Mouse (Mus musculus): ENCODE measurements around the gene Olfr374.
"Not testable (repeated sequence)": the region's sequence is repeated elsewhere in the genome, so short reads cannot be mapped to it uniquely, and the experiment has no call there.

The Olfr374 gene

DNA sequence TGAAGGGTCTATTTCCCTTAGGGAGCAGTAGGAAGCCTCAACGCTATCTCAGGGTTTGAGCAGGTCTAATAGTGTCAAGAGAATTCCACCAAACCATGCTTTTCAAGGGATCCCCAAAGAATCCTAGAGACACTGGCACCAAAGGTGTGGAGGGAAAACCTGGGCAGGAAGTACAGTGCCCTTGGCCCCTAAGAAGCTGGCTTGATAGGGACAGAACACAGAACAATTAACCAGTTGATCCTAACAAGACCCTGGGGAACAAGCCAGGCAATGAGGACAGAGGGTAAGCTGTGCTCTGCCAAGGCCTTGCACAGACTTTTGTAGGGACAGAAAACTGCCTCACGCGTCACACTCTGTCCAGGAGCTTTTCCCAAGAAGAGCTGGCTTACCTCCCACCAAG lies at the start of gene Olfr374:
TSS of gene Olfr374 (plus strand) at position 301 of the 400 bp plus-strand sequence.
- DNase-seq = no peak

DNA sequence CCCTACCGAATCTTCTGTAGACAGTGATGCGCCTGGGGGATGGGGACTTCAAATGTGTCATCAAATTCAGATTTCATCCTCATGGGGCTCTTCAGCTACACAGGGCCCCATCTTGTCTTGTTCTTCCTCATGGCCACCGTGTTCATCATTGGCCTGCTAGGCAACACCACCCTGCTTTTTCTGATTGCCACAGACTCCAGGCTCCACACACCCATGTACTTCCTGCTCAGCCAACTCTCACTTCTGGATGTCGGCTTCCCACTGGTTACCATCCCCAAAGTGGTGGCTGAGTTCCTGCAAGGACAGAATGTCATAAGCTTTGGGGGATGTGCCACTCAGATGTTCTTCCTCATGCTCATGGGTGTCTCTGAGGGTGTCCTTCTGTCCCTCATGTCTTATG lies 49.2 kb upstream of the Olfr374 start:
- DNase-seq = not testable (repeated sequence)

DNA sequence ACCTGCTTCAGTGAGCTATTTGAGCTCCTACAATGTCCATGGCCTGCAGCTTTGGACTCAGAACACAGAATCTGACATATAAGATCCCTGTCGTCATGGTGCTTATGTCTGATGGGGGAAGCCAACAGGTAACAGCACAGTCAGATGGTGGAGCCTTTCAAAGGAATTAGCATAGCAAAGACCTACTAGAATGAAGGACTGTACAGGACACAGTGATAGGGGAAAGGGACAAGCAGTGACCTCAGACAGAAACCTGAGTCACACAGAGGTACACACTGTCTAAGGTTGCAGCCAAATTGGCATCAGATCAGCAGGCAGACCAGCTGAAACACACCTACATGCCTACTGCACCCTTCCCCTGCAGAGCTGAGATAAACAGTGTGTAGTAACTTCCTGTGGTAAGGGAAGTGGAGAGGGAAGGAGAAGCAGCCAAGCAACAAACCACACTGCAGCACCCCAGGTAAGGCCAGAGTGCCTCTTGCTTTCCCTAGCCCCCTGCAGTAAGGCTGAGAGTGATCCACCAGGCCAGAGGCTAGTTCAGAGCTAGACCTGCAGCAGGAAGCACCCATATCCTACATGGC lies 39.9 kb upstream of the Olfr374 start:
- not testable (repeated sequence) for DNase-seq

GRCm38 (mm10) chr8:72082877-72083276 lies 24.0 kb upstream of the Olfr374 start, which contains the start of gene Olfr373:
TSS of gene Olfr373 (plus strand) at chr8:72083177.
- not testable (repeated sequence) for DNase-seq

GRCm38 (mm10) chr8:72084744-72085143 lies 22.1 kb upstream of the Olfr374 start:
- no peak for DNase-seq

GRCm38 (mm10) chr8:72087611-72088010 lies 19.2 kb upstream of the Olfr374 start:
- DNase-seq = not testable (repeated sequence)

GRCm38 (mm10) chr8:72096721-72097120 lies 10.1 kb upstream of the Olfr374 start:
- DNase-seq = not testable (repeated sequence)

DNA sequence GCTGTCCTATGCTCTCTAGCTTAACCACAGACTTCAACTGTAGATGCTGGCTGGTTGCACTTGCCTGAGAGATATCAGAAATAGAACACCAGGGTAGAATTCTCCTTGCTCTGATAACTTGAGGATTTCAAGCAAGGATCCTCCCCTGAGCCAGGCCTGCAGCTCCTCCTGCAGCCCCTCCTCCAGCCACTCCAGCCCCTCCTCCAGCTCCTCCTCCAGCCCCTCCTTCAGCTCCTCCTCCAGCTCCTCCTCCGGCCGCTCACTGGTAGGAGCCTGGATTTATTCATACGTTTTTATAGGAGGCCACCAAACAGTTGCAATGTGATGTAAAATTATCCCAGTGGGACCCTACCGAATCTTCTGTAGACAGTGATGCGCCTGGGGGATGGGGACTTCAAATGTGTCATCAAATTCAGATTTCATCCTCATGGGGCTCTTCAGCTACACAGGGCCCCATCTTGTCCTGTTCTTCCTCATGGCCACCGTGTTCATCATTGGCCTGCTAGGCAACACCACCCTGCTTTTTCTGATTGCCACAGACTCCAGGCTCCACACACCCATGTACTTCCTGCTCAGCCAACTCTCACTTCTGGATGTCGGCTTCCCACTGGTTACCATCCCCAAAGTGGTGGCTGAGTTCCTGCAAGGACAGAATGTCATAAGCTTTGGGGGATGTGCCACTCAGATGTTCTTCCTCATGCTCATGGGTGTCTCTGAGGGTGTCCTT lies 7.3 kb upstream of the Olfr374 start:
- peak; percentile 10 to 31 for DNase-seq

GRCm38 (mm10) chr8:72105165-72105564 lies 1.7 kb upstream of the Olfr374 start:
- DNase-seq = no peak

- DNase-seq = no peak
Measured at GRCm38 (mm10) chr8:72110876-72111275, 4.0 kb downstream of the Olfr374 start.

DNA sequence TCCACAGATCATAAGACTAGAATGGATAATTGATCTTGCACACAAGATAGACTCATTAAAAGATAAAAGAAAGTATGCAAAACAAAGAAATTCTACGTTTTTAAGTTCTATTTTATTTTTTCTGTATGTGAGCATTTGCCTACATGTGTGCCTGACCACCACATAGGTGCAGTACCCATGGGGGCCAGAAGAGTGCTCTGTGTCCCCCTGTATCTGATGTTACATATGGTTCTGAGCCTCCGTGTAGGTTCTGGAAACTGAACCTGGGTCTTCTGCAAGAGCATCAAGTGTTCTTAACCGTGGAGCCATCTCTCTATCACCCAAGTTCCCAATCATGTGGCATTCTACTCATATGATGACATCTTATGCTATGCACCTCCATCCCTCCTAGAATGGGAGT lies 5.6 kb downstream of the Olfr374 start:
- DNase-seq = no peak

DNA sequence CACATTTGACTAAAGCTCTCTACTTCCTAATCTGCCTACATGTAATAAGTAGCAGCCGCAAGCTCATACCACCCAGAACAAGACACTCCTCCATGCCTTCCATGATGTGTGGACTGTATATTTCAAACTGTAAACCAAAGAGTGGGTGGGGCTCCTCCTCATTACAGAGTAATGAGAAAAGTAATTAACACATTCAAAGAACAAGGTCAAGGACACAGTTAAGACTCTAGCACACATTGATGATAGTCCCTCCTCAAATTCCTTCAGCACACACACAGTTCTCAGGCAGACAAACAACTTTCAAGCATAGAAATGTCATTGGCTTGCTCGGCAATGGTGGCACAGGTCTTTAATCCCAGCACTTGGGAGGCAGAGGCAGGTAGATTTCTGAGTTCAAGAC lies 8.4 kb downstream of the Olfr374 start:
- no peak for DNase-seq

GRCm38 (mm10) chr8:72118616-72119015 lies 11.8 kb downstream of the Olfr374 start:
- no peak for DNase-seq

DNA sequence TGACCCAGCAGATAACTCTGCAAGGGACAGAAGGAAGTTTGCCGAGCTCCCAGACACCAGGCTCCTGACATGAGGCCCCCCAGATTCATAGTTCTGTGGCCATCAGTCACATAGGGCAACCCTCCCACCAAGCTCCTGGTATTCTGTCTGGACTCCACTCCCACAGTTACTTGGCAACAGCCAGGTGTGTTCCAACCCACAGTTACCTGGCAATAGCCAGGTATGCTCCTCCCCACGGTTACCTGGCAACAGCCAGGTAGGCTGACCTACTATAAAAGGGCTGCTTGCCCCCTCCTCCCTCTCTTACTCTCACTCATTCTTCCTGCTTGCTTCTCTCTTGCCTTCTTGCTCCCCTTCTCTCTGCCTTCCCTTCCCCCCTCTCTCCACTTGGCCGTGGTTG lies 14.6 kb downstream of the Olfr374 start:
- not testable (repeated sequence) for DNase-seq

DNA sequence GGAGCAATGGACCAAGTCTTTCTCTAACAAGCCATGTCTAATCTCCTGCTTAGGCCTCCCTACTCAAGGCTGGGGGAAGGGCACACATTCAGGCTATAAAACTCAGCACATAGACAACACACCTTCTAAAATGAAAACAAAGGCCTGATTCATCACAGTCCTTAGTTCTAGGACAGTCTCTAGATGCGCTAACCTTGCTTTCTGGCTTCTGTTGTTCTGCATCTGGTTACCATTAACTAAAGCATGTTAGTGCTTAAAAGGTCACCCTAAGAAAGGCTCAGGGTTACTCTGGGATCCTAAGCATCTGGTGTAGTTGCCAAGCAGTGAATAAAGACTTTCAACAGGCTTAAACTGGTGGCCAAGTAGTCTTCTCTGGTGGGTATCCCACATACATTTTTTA lies 15.2 kb downstream of the Olfr374 start:
- no peak for DNase-seq

- no peak for DNase-seq
Measured at GRCm38 (mm10) chr8:72127834-72128233, 21.0 kb downstream of the Olfr374 start.

DNA sequence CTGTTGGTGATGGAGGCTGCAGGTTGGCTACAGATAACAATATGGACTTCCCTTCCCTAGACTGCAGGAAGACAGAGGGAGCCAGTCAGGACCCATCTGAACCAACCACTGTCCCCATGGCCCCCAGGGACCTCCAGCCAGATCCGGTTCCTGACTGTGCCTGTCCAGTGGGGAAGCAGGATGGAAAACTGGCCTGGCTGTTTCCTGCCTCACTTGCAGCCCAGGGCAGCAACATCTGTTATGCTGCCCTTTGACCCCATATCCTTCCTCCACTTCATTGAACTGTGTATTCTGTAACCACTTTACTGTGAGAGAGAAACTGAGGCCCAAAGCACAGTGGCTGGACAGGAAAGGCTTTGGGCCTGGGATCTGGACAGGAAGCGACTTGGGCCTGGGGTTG lies 24.4 kb downstream of the Olfr374 start:
- DNase-seq = no peak

DNA sequence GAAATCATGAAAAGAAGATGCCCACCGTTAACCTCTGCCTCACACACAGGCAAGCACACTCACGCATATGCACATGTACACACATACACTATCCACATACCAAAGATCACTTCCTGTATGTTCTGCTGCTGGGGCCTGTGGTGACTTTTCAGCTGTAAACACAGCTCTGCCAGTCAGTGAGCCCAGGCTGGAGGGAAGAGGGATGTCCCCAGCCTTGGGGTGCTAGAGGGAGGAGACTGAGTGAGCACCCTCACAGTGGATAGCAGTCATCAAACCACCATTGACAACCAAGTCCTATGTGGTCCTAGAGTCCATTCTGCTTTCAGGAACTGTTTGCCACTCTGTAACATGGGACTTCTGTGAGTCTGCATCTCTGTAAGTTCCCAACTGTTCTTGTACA lies 25.1 kb downstream of the Olfr374 start:
- no peak for DNase-seq

DNA sequence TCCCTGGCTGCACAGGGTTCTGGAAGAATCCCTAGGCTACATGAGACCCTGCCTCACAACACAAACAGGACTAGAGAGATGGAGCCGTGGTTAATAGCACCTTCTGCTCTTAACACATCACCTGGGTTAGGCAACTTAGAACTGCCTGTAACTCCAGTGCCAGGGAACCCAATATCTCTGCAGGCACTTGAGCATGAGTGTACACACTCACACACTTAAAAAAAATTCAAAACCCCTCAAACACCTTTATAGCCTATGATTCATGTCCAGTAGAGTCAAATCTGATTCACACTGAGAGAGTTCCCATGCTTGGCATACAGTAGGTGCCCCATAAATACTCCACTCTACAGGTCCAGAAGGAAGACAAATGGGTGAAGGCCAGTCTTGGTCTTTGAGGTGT lies 25.6 kb downstream of the Olfr374 start:
- no peak for DNase-seq

- DNase-seq = no peak
Measured at GRCm38 (mm10) chr8:72132891-72133290, 26.1 kb downstream of the Olfr374 start.

DNA sequence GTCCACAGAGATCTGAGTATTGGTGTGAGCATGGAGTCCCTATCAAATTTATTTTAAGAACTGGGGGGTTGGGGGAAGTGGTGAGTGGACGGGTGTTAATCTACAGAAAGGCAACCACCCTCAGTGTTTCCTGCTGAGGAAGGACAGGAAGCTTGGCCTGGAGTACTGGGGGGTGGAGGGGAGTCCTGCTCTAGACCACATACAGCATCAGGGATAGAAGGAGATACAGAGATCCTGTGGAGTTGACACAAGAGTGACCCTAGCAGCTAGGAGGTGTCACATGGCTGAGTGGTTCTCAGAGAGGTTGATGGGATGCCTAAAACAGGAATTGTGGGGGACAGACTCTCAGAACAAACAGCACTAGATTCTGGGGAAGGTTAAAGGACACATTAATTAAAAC lies 26.7 kb downstream of the Olfr374 start:
- DNase-seq = no peak

DNA sequence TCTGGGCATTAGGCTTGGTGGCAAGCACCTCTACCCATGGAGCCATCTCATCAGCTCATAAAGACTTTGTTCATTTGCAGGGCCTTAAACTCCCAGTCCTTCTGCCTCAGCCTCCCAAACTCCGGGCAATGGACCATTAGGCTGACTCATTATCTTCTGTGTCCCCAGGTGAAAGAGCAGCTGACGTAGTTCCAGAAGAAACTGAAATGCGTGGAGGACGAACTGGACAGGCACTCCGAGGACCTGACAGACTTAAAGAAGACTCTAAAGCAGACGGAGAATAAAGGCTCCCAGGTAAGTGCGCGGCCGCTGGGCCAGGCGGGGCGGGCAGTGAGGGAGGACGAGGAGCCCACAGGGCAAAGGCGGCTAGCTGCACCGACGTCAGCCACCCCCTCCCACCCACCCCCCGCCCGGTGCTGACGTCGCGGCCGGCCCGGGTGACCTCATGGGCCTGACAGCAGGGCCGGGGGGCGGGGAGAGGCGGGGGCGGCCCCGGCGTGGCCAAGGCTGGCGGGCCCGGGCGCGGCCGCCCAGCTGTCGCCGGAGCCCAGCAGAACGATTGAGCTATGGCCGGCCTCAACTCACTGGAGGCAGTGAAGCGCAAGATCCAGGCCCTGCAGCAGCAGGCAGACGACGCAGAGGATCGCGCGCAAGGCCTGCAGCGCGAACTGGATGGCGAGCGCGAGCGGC lies 28.1 kb downstream of the Olfr374 start, which contains the start of gene Tpm4:
TSS of gene Tpm4 (plus strand) at position 220 of the 690 bp plus-strand sequence.
- peak; percentile 62 to 79 for DNase-seq

DNA sequence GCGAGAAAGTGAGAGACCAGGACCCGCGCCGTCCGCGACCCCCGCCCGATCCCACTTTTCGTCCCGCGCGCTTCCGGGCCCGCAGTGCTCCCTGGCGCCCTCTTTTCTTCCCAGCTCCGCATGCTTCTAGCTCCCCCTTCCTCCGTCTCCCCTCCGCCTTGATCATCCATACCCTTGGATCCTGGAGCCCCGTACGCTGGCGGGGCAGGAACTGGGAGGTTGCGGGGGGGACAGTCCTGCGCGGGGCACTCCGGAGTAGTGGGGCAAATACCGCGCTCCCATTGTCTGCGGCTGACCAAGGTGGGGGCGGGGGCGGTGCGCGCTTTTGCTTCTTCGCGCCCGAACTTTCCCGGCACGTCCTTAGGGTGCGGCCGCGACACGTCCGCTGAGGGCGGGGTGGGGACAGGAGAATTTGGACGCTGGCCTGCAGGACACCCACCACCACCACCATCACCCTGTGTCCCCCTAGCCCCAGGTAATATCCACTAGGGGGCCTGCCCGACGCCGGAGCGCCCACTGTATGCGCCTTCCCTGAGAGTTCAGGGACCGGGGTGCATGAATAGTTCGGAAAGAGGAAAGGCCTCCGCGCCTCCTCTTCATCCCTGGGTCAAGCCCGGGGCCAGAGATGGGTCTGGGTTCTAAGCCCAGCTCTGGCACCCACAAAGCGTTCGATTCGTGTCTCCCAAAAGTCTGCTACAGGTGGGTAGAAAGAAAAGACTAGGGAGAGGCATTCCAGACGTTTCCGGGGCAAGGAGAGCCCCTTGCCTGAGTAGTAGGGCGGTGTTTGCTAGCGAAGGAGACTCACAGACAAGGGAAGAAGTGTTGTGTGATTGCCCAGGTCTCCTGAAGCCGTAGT lies 28.8 kb downstream of the Olfr374 start:
- peak; percentile 41 to 47 for DNase-seq
